9 mouse cellular contexts compared by ENCODE assay signal in genomic region chr7:34752151-34752762, GRCm38 (mm10).
DNase-seq lines count a peak whose midpoint lies in the region; ATAC-seq and TF ChIP-seq lines count a peak whose summit lies in the region.
"Had no signal": no experiment of that assay in that cellular context is flagged by ENCODE, and none has a peak within 500 bp of the region (broad histone marks: within the 10 kb centered on the region; RNA-seq: fewer than 3 reads in every experiment).

No protein-coding gene starts in this region.

- TF ChIP-seq CTCF in gastrocnemius, adult 2 months (IDR thresholded peaks at IDR 0.05): no peak

- no peaks in the 10 kb centered on the region for H3K36me3 ChIP-seq in hindbrain, embryonic 14.5 days (replicated peaks; ENCODE audit: control insufficient read depth, insufficient read depth)
- H3K36me3 ChIP-seq in lung, embryonic 15.5 days: no peaks in the 10 kb centered on the region
- H3K36me3 ChIP-seq: liver, embryonic 12.5 days had no signal

- no peaks in the 10 kb centered on the region for H3K27me3 ChIP-seq in hindbrain, embryonic 14.5 days (ENCODE audit: control insufficient read depth, insufficient read depth, low read length)
- H3K27me3 ChIP-seq in lung, embryonic 15.5 days: 0 out of 2 replicates have a peak, but pooled peaks cover 3% of the 10 kb centered on the region
- H3K27me3 ChIP-seq: liver, embryonic 12.5 days had no signal

- 30% methylated on average over 10 of the region's 10 CpGs for WGBS in hindbrain, embryonic 14.5 days
- 15% methylated on average over 10 of the region's 10 CpGs for WGBS in lung, embryonic 15.5 days

- no peak overlapping the region for H3K27ac ChIP-seq in gastrocnemius, adult 2 months
- peak overlapping the region; percentile 84 for H3K27ac ChIP-seq in brown adipose tissue, adult 24 weeks (replicated peaks; ENCODE audit: low read depth, low read length)
- H3K27ac ChIP-seq in hindbrain, embryonic 14.5 days: 0 out of 2 replicates have a peak overlapping the region, but pooled peaks have one; percentile 2
- H3K27ac ChIP-seq in lung, embryonic 15.5 days: peak overlapping the region; percentile 81
- H3K27ac ChIP-seq: liver, embryonic 12.5 days had no signal

- H3K4me3 ChIP-seq in gastrocnemius, adult 2 months: no peak overlapping the region
- no peak overlapping the region for H3K4me3 ChIP-seq in brown adipose tissue, adult 24 weeks (ENCODE audit: insufficient read depth, low read depth, low read length)
- no peak overlapping the region for H3K4me3 ChIP-seq in hindbrain, embryonic 14.5 days (replicated peaks; ENCODE audit: low read length)
- no peak overlapping the region for H3K4me3 ChIP-seq in lung, embryonic 15.5 days
- H3K4me3 ChIP-seq: liver, embryonic 12.5 days had no signal

- DNase-seq in gastrocnemius, adult 2 months: peak; percentile 30
- no peak for DNase-seq in gastrocnemius, adult 8-10 months (ENCODE audit: low spot score in 2 of 2)
- DNase-seq in hindbrain, embryonic 14.5 days (ENCODE audit: low spot score): no peak
- no peak for DNase-seq in frontal cortex, postnatal 36 days (ENCODE audit: low spot score in 2 of 2)
- DNase-seq in c-Kit-positive CD71-positive TER-119-positive erythroid progenitor cells, embryonic 14.5 days (ENCODE audit: low spot score): no peak

- no peak overlapping the region for H3K4me2 ChIP-seq in hindbrain, embryonic 14.5 days (replicated peaks)
- no peak overlapping the region for H3K4me2 ChIP-seq in lung, embryonic 15.5 days
- H3K4me2 ChIP-seq: liver, embryonic 12.5 days had no signal

- no peak for ATAC-seq in hindbrain, embryonic 14.5 days (ENCODE audit: low FRiP score)
- peak; percentile 94 for ATAC-seq in lung, embryonic 15.5 days (ENCODE audit: borderline replicate concordance, extremely low read depth, low FRiP score, low TSS enrichment)
- ATAC-seq in megakaryocyte-erythroid progenitor cell, adult 5-6 weeks (replicated peaks; ENCODE audit: low FRiP score, low TSS enrichment, poor library complexity, severe bottlenecking): no peak
- ATAC-seq: liver, embryonic 12.5 days had no signal

- H3K9ac ChIP-seq in hindbrain, embryonic 14.5 days: no peak overlapping the region
- no peak overlapping the region for H3K9ac ChIP-seq in lung, embryonic 15.5 days
- H3K9ac ChIP-seq: liver, embryonic 12.5 days had no signal

- H3K9me3 ChIP-seq in hindbrain, embryonic 14.5 days (ENCODE audit: control insufficient read depth, low read length): no peaks in the 10 kb centered on the region
- no peaks in the 10 kb centered on the region for H3K9me3 ChIP-seq in lung, embryonic 15.5 days
- H3K9me3 ChIP-seq: liver, embryonic 12.5 days had no signal

- H3K4me1 ChIP-seq in brown adipose tissue, adult 24 weeks (ENCODE audit: control insufficient read depth, insufficient read depth, insufficient read length, low read length): peaks cover 7% of the 10 kb centered on the region
- peaks cover 9% of the 10 kb centered on the region for H3K4me1 ChIP-seq in hindbrain, embryonic 14.5 days (replicated peaks; ENCODE audit: control insufficient read depth, insufficient read depth, low read length)
- H3K4me1 ChIP-seq in lung, embryonic 15.5 days: peaks cover 31% of the 10 kb centered on the region
- H3K4me1 ChIP-seq: liver, embryonic 12.5 days had no signal

- intact Hi-C loops in gastrocnemius, adult 2 months (cut with DNase I): no loop called here
